Mouse (Mus musculus): ENCODE measurements around the gene Cacnb1. TPM values are rescaled to one million over a fixed set of nuclear protein-coding genes. Genes with fewer than 3 reads are reported as not detected.

The Cacnb1 gene
- polyA plus RNA-seq, 1 experiment from 2014 or later: 70.1 TPM

DNA sequence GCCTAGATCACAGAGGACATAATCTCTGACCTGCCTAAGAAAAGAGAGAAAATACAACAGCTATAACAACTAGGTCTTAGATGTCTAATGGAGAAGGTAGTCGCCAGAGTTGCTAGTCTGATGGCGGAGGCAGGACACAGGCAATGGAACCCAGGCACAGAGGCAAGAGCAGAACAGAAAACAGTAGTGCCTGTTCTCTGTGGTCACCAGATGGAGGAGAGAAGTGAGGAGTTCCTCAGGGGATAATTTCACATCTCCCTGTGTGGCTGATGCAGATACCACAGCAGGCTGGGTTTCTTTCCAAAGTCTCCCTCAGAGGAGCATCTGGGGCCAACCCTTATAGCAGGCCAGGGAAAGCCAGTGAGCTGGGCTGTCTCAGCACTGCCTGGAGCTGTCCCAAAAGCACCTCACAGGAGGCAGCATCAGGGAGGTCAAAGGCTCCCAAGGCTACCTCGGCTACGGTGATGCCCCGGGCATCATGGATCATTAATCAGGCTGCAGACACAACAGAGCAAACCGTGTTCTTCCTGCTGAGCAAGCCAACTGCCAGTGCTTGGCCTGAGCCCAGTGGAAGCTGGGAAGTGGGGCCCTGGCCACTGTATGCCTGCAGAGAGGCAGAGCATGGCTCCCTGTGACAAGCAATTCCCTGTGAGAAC is 65.8 kb downstream of the Cacnb1 start:
- Histone ChIP-seq H3K4me2 (no peak overlapping the region), H3K9me3 (no peaks in the 10 kb centered on the region), H3K36me3 (no peaks in the 10 kb centered on the region), H3K9ac (no peak overlapping the region), H3K27me3 (no peaks in the 10 kb centered on the region), H3K27ac (replicated peaks) (no peak overlapping the region), H3K4me3 (no peak overlapping the region), H3K4me1 (replicated peaks) (peaks cover 26% of the 10 kb centered on the region)
- ATAC-seq (ENCODE audit: low FRiP score, low read depth): peak; percentile 65; the same call in 1 of the 2 replicates
- 40% methylated on average over 6 of the region's 6 CpGs for WGBS

DNA sequence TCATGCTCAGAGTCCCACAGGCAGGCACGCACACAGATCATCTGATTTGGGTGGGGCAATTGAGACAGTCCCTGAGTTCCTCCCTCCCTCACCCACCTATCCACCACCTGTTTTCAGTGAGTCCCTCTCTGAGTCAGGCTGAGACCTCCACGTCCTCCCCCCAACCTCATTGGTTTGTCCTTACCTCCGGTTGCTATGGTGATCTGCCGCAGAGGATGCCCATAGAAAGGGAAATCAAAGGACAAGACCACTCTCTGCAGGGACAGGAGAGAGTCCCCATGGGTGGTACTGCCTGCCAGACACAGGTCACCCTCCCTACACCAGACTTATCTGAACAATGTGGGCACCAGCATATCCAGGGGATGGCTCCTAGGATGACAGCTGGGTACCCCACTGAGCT is 66.9 kb downstream of the Cacnb1 start:
- Histone ChIP-seq H3K27ac (replicated peaks) (0 out of 2 replicates have a peak overlapping the region, but pooled peaks have one; percentile 12), H3K9ac (no peak overlapping the region)

DNA sequence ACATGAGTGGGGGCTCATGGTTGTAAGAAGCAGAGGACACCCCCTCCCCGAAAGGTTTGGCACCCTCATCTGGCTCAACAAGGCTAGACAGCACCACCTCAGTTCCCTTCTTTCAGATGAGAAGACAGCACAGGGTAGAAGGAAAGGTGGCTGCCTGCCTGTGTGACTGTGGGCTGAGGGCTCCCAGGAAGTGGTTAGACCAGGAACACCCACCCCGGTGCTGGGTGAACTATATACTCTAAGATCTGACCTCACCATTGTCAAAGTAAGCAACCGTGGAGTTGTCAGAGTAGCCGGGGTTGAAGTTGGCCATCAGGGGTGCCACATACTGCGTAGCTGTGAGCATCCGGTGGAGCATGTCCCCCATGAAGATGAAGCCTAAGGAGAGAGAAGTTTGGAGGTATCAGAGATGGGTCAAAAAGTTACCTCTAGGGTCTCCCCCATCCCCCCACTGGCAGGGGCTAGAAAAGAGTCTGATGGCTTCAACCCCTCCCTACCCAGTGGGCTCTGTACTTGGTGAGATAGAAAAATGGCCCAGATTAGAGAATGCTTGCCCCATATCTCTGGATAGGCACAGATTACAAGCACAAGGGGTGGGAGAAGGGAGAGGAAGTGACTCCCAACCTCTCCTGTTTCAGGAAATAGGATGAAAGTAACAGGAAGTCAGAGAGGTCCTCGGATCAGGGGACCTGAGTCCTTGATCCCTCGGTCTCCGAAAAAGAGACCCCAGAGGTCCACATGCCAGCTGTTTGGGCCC is 67.5 kb downstream of the Cacnb1 start:
- Histone ChIP-seq H3K36me3 (no peaks in the 10 kb centered on the region), H3K4me3 (no peak overlapping the region), H3K9me3 (no peaks in the 10 kb centered on the region), H3K27me3 (no peaks in the 10 kb centered on the region), H3K9ac (no peak overlapping the region), H3K27ac (replicated peaks) (no peak overlapping the region), H3K4me2 (no peak overlapping the region), H3K4me1 (replicated peaks) (peaks cover 31% of the 10 kb centered on the region)
- WGBS: 80% methylated on average over 9 of the region's 9 CpGs
- ATAC-seq (ENCODE audit: low FRiP score, low read depth): no peak

More for the DNA sequence above, 66.9 kb downstream of the Cacnb1 start:
- 28% methylated on average over 4 of the region's 4 CpGs for WGBS
- ATAC-seq (ENCODE audit: low FRiP score, low read depth): peak; percentile 28; the same call in 1 of the 2 replicates
- no peaks in the 10 kb centered on the region for H3K27me3 ChIP-seq
- no peaks in the 10 kb centered on the region for H3K9me3 ChIP-seq
- no peak overlapping the region for H3K4me3 ChIP-seq
- no peak overlapping the region for H3K4me2 ChIP-seq
- H3K4me1 ChIP-seq (replicated peaks): peaks cover 26% of the 10 kb centered on the region
- H3K36me3 ChIP-seq: no peaks in the 10 kb centered on the region

DNA sequence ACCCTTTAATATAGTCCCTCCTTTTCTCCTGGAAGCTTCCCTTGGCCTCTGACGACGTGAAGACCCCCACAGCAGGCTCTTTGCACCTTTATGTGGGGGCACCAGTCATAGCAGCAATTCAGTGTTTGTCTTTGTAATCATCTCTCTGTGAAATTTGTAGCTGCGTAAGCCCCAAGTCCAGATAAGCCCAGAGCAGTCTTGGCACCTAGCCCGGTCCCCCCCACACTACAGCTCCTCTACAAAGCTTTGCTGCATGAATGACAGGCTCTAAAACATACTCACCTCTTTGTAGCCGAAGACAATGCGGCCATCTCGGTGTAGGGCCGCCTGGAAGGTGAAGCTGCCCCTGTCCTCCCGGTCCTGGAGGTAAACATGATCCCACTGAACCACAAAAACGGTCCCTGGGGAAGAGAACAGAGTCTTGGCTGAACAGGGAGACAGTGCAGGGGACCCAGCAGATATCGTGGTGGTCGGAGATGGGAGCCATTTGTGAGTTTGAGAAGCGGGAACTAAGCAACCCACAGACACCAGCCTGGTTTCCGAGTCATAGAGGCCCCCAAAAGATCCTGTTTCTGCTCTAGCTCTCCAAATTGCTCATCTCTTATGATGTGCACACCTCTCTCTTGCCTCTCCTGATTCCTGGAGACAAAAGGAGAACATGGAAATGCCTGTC is 68.2 kb downstream of the Cacnb1 start:
- Histone ChIP-seq H3K36me3 (no peaks in the 10 kb centered on the region), H3K4me2 (no peak overlapping the region), H3K27me3 (no peaks in the 10 kb centered on the region), H3K4me3 (no peak overlapping the region), H3K9ac (no peak overlapping the region), H3K4me1 (replicated peaks) (peaks cover 38% of the 10 kb centered on the region), H3K27ac (replicated peaks) (no peak overlapping the region), H3K9me3 (no peaks in the 10 kb centered on the region)
- WGBS: 74% methylated on average over 14 of the region's 14 CpGs
- no peak for ATAC-seq (ENCODE audit: low FRiP score, low read depth)

DNA sequence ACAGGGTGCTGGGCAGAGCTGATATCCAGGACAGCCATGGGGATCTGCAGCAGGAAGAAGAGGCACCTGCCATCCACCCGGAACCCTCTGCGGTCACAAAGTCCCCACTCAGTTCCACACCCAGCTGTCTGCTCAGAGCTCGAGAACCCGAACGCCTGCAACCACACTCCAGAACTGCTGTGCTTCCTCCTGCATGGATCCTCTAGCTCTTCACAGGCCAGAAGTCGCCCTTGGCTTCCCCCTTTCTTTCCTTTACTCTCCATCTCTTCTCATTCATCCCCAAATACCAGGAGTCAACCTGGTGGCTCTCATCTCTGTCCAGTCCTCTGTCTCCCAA is 68.9 kb downstream of the Cacnb1 start:
- H3K4me2 ChIP-seq: no peak overlapping the region
- H3K27me3 ChIP-seq: no peaks in the 10 kb centered on the region
- H3K9me3 ChIP-seq: no peaks in the 10 kb centered on the region
- no peak overlapping the region for H3K4me3 ChIP-seq
- no peak overlapping the region for H3K9ac ChIP-seq
- no peaks in the 10 kb centered on the region for H3K36me3 ChIP-seq
- peaks cover 34% of the 10 kb centered on the region for H3K4me1 ChIP-seq (replicated peaks)
- ATAC-seq (ENCODE audit: low FRiP score, low read depth): no peak
- no peak overlapping the region for H3K27ac ChIP-seq (replicated peaks)
- 92% methylated on average over 6 of the region's 6 CpGs for WGBS

DNA sequence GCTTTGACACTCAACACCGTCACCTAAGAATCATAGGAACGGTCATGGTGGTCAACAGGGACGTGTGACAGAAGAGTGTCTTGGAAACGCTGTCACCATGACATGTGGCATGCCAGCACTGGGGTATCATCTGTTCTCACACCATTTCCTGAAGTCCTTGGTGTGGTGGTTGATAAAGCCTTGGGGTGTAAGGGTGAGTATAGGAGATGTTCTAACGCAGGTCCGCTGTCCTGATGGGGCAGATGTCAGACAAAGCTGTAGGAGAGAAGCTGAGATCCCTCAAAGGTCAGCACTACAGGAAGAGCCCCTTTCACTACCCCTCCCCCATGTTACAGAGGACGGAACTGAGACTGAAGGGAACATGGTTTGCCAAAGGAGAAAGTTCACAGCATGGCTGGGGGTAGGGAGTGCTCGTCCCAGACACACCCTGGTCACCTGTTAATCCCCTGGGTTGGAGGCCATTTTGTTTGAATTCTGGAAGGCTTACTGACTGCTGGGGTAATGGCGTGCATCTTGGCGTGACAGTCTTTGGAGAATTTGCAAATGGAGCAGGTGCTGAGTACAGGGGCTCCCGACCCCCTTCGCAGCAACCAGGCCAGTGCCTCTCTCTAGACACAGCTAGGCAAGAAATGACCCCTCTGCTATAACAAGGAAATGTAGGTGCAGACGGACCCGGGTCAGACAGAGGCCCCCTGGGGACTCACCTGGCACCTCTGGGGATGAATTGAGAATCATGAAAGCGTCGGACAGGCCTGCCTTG is 69.5 kb downstream of the Cacnb1 start:
- 86% methylated on average over 16 of the region's 16 CpGs for WGBS
- Histone ChIP-seq H3K27me3 (no peaks in the 10 kb centered on the region), H3K9me3 (no peaks in the 10 kb centered on the region), H3K4me3 (no peak overlapping the region), H3K4me1 (replicated peaks) (peaks cover 33% of the 10 kb centered on the region), H3K4me2 (no peak overlapping the region), H3K36me3 (no peaks in the 10 kb centered on the region), H3K27ac (replicated peaks) (no peak overlapping the region), H3K9ac (no peak overlapping the region)
- no peak for ATAC-seq (ENCODE audit: low FRiP score, low read depth)

DNA sequence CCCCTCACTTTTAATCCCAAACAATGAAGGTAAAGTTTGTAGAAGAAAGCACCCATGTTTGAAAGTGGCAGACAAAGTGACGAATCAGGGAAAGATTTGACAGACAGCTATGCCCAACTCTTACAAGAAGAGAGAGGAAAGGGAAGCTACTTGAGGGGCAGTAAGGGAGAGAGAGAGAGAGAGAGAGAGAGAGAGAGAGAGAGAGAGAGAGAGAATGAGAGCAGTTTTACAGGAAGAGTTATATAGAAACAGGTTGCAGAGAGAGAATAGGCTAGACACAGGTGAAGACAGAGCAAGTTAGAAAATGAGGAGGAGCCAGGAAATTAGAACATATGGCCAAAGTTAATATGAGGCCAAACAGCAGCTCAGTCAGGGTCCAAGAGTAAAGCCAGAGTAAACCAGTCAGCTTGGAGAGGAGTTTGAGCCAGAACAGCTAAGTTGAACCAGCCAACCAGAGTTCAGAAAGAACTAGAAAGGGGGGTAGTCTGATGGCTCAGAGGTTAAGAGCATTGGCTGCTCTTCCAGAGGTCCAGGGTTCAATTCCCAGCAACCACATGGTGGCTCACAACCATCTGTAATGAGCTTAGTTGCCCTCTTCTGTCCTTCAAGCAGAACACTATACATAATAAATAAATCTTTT is 70.3 kb downstream of the Cacnb1 start:
- no peaks in the 10 kb centered on the region for H3K9me3 ChIP-seq
- H3K27me3 ChIP-seq: no peaks in the 10 kb centered on the region
- H3K4me2 ChIP-seq: no peak overlapping the region
- H3K4me1 ChIP-seq (replicated peaks): peaks cover 33% of the 10 kb centered on the region
- no peak overlapping the region for H3K4me3 ChIP-seq
- no peak overlapping the region for H3K9ac ChIP-seq
- no peaks in the 10 kb centered on the region for H3K36me3 ChIP-seq
- ATAC-seq (ENCODE audit: low FRiP score, low read depth): no peak
- 84% methylated on average over 1 of the region's 1 CpGs for WGBS
- no peak overlapping the region for H3K27ac ChIP-seq (replicated peaks)

Small RNAs within 50 kb of the gene (microRNA-seq; reads per million reads assigned to microRNA genes)
- not detected for gene Gm27597

Other genes starting within 250 kb of the Cacnb1 start
- 0.26 and 0.28 TPM in 2 replicates for gene 1700001P01Rik, start 247.1 kb downstream of the Cacnb1 start, polyA plus RNA-seq (2015; fragmentation: Nextera tagmentation; extraction: Ambion mirVana)
- gene Rpl23, start 240.6 kb downstream of the Cacnb1 start, polyA plus RNA-seq (2015; fragmentation: Nextera tagmentation; extraction: Ambion mirVana): 296 and 312 TPM in 2 replicates
- gene Lasp1, start 224.0 kb downstream of the Cacnb1 start, polyA plus RNA-seq (2015; fragmentation: Nextera tagmentation; extraction: Ambion mirVana): 152 and 173 TPM in 2 replicates
- gene B230217C12Rik, start 182.3 kb downstream of the Cacnb1 start, polyA plus RNA-seq (2015; fragmentation: Nextera tagmentation; extraction: Ambion mirVana): 32.4 and 38.8 TPM in 2 replicates
- gene Fbxo47, start 138.9 kb downstream of the Cacnb1 start, polyA plus RNA-seq (2015; fragmentation: Nextera tagmentation; extraction: Ambion mirVana): 0.60 and 0.69 TPM in 2 replicates
- 1.4 and 1.5 TPM in 2 replicates for gene Plxdc1, start 36.6 kb downstream of the Cacnb1 start, polyA plus RNA-seq (2015; fragmentation: Nextera tagmentation; extraction: Ambion mirVana)
- gene Arl5c, start 26.9 kb downstream of the Cacnb1 start, polyA plus RNA-seq (2015; fragmentation: Nextera tagmentation; extraction: Ambion mirVana): 12.9 and 13.7 TPM in 2 replicates
- 632 and 657 TPM in 2 replicates for gene Rpl19, start 3.7 kb upstream of the Cacnb1 start, polyA plus RNA-seq (2015; fragmentation: Nextera tagmentation; extraction: Ambion mirVana)
- 6.4 and 9.7 TPM in 2 replicates for gene Stac2, start 30.4 kb upstream of the Cacnb1 start, polyA plus RNA-seq (2015; fragmentation: Nextera tagmentation; extraction: Ambion mirVana)
- gene Fbxl20, start 127.4 kb upstream of the Cacnb1 start, polyA plus RNA-seq (2015; fragmentation: Nextera tagmentation; extraction: Ambion mirVana): 23.9 and 27.5 TPM in 2 replicates
- 55.3 and 56.0 TPM in 2 replicates for gene Med1, start 170.3 kb upstream of the Cacnb1 start, polyA plus RNA-seq (2015; fragmentation: Nextera tagmentation; extraction: Ambion mirVana)
- 8.4 and 8.9 TPM in 2 replicates for gene Cdk12, start 180.0 kb upstream of the Cacnb1 start, polyA plus RNA-seq (2015; fragmentation: Nextera tagmentation; extraction: Ambion mirVana)